Mouse (Mus musculus) kidney, postnatal 0 days (tissue): ENCODE measurements around the gene Ptges3. TPM values are rescaled to one million over a fixed set of nuclear protein-coding genes. Genes with fewer than 3 reads are reported as not detected.

Experiments used
- ATAC-seq: fragments of 200-750 bp; cut with Nextera tagmentation; replicated peaks from 2 replicates; pipeline ENCODE4 v1.8.0; 2017; ENCODE audit warnings: low read depth, moderate number of reproducible peaks, moderate TSS enrichment, moderate library complexity; ENCODE audit not compliant: low FRiP score
- DNase-seq: peaks from one replicate; pipeline ENCODE4 v3.0.0-alpha.2; 2016; ENCODE audit warnings: low spot score
- H3K27ac ChIP-seq: fragments of 300-500 bp; sonication (generic); 2 replicates; pipeline ENCODE4 v1.5.1; 2014; ENCODE audit warnings: mild to moderate bottlenecking
- H3K27me3 ChIP-seq: fragments of 300-500 bp; sonication (generic); 2 replicates; pipeline ENCODE4 v1.6.1; 2014; ENCODE audit warnings: low read length, mixed read lengths; ENCODE audit not compliant: insufficient read depth
- H3K36me3 ChIP-seq: fragments of 300-500 bp; sonication (generic); 2 replicates; pipeline ENCODE4 v1.6.1; 2014; ENCODE audit warnings: low read length, mixed read lengths; ENCODE audit not compliant: insufficient read depth
- H3K4me1 ChIP-seq: fragments of 300-500 bp; sonication (generic); replicated peaks from 2 replicates; pipeline ENCODE4 v1.6.1; 2014; ENCODE audit warnings: antibody characterized with exemption, low read length, mixed read lengths; ENCODE audit not compliant: insufficient read depth
- H3K4me2 ChIP-seq: fragments of 300-500 bp; sonication (generic); 2 replicates; pipeline ENCODE4 v1.6.1; 2014; ENCODE audit warnings: mild to moderate bottlenecking, low read length, moderate library complexity, mixed read lengths
- H3K4me3 ChIP-seq: fragments of 300-500 bp; sonication (generic); replicated peaks from 2 replicates; pipeline ENCODE4 v1.5.1; 2014; ENCODE audit warnings: low read depth, low read length
- H3K9ac ChIP-seq: fragments of 300-500 bp; sonication (generic); 2 replicates; pipeline ENCODE4 v1.6.1; 2014; ENCODE audit warnings: low read depth, low read length
- H3K9me3 ChIP-seq: fragments of 300-500 bp; sonication (generic); replicated peaks from 2 replicates; pipeline ENCODE4 v1.6.1; 2016; ENCODE audit warnings: low read length, inconsistent platforms, mixed read lengths
- CTCF ChIP-seq: IDR thresholded peaks from 2 replicates; pipeline ENCODE4 v1.5.1; 2016; ENCODE audit warnings: antibody characterized with exemption, low read depth, mild to moderate bottlenecking, moderate library complexity
- WGBS: fragments of 180-500 bp; shearing (Covaris S2); extraction: QIAGEN DNeasy Blood & Tissue Kit; methylation state at CpG from one replicate; pipeline ENCODE4 v1.1.7; 2014; 5-methylcytosine and 5-hydroxymethylcytosine counted together
- polyA plus RNA-seq: library from polyadenylated mRNA; unstranded; fragments of >200 nt; fragmentation: Nextera tagmentation; extraction: Ambion mirVana; gene quantifications from 2 replicates; pipeline ENCODE4 v1.2.1, GENCODE M21; 2015

The Ptges3 gene
- polyA plus RNA-seq, 1 experiment from 2014 or later, result 467 TPM

GRCm38 (mm10) chr10:128041636-128042035, 17.1 kb upstream of the Ptges3 start:
- 63% methylated on average over 4 of the region's 4 CpGs for WGBS
- no peak overlapping the region for H3K9ac ChIP-seq
- ATAC-seq, result no peak
- peaks cover 58% of the 10 kb centered on the region for H3K36me3 ChIP-seq
- DNase-seq, result no peak
- H3K4me3 ChIP-seq, result no peak overlapping the region
- no peaks in the 10 kb centered on the region for H3K27me3 ChIP-seq
- H3K9me3 ChIP-seq, result no peaks in the 10 kb centered on the region
- no peak overlapping the region for H3K4me2 ChIP-seq
- peaks cover 23% of the 10 kb centered on the region for H3K4me1 ChIP-seq
- no peak for TF ChIP-seq CTCF
- no peak overlapping the region for H3K27ac ChIP-seq

- 85% methylated on average over 3 of the region's 3 CpGs for WGBS
- TF ChIP-seq CTCF, result no peak
Observed at GRCm38 (mm10) chr10:128042466-128042865, 16.3 kb upstream of the Ptges3 start.

GRCm38 (mm10) chr10:128043041-128043835, 15.5 kb upstream of the Ptges3 start:
- no peak for ATAC-seq

More at GRCm38 (mm10) chr10:128042466-128042865, 16.3 kb upstream of the Ptges3 start:
- peaks cover 61% of the 10 kb centered on the region for H3K36me3 ChIP-seq
- peaks cover 18% of the 10 kb centered on the region for H3K4me1 ChIP-seq
- H3K27ac ChIP-seq, result no peak overlapping the region
- H3K4me3 ChIP-seq, result no peak overlapping the region
- ATAC-seq (no peak), DNase-seq (no peak)
- H3K9me3 ChIP-seq, result no peaks in the 10 kb centered on the region
- H3K27me3 ChIP-seq, result no peaks in the 10 kb centered on the region
- no peak overlapping the region for H3K9ac ChIP-seq
- H3K4me2 ChIP-seq, result no peak overlapping the region

GRCm38 (mm10) chr10:128048157-128048556, 10.6 kb upstream of the Ptges3 start:
- WGBS, result 94% methylated on average over 8 of the region's 8 CpGs
- Histone ChIP-seq H3K4me3 (no peak overlapping the region), H3K9ac (no peak overlapping the region), H3K4me1 (no peaks in the 10 kb centered on the region; the same call in 1 of the 2 replicates), H3K27ac (no peak overlapping the region), H3K9me3 (no peaks in the 10 kb centered on the region), H3K27me3 (no peaks in the 10 kb centered on the region), H3K4me2 (no peak overlapping the region), H3K36me3 (peaks cover 49% of the 10 kb centered on the region)
- no peak for DNase-seq
- ATAC-seq, result no peak
- no peak for TF ChIP-seq CTCF

More at GRCm38 (mm10) chr10:128043041-128043835, 15.5 kb upstream of the Ptges3 start:
- H3K4me3 ChIP-seq, result no peak overlapping the region
- no peak overlapping the region for H3K4me2 ChIP-seq
- H3K27me3 ChIP-seq, result no peaks in the 10 kb centered on the region
- H3K9me3 ChIP-seq, result no peaks in the 10 kb centered on the region
- no peak for DNase-seq
- H3K36me3 ChIP-seq, result peaks cover 67% of the 10 kb centered on the region
- TF ChIP-seq CTCF, result no peak
- 59% methylated on average over 3 of the region's 3 CpGs for WGBS
- H3K4me1 ChIP-seq, result peaks cover 13% of the 10 kb centered on the region
- H3K27ac ChIP-seq, result no peak overlapping the region
- peak overlapping the region; percentile 23; the same call in 1 of the 2 replicates for H3K9ac ChIP-seq

GRCm38 (mm10) chr10:128049741-128050140, 9.0 kb upstream of the Ptges3 start:
- DNase-seq (no peak), ATAC-seq (0 out of 2 replicates have a peak, but pooled peaks have one; percentile 49)
- Histone ChIP-seq H3K27ac (no peak overlapping the region), H3K9ac (no peak overlapping the region), H3K4me2 (no peak overlapping the region), H3K4me3 (no peak overlapping the region), H3K9me3 (no peaks in the 10 kb centered on the region), H3K36me3 (peaks cover 33% of the 10 kb centered on the region), H3K27me3 (no peaks in the 10 kb centered on the region), H3K4me1 (no peaks in the 10 kb centered on the region)
- WGBS, result 99% methylated on average over 2 of the region's 2 CpGs
- TF ChIP-seq CTCF, result no peak

- TF ChIP-seq CTCF, result no peak
- H3K4me1 ChIP-seq, result no peaks in the 10 kb centered on the region
- H3K9me3 ChIP-seq, result no peaks in the 10 kb centered on the region
- H3K27ac ChIP-seq, result no peak overlapping the region
- H3K4me2 ChIP-seq, result no peak overlapping the region
- WGBS, result 88% methylated on average over 2 of the region's 2 CpGs
- H3K27me3 ChIP-seq, result no peaks in the 10 kb centered on the region
- DNase-seq (no peak), ATAC-seq (no peak)
- H3K4me3 ChIP-seq, result no peak overlapping the region
- peaks cover 31% of the 10 kb centered on the region for H3K36me3 ChIP-seq
- no peak overlapping the region for H3K9ac ChIP-seq
Observed at GRCm38 (mm10) chr10:128050355-128050754, 8.4 kb upstream of the Ptges3 start.
